Mouse (Mus musculus) forebrain, embryonic 12.5 days (tissue): ENCODE data around the gene Gsc2. TPM values are rescaled to one million over a fixed set of nuclear protein-coding genes. Genes with fewer than 3 reads are reported as not detected.
A peak's percentile ranks its signal among the peaks of the same experiment; 100 is the strongest.
"Not testable (repeated sequence)": the region's sequence is repeated elsewhere in the genome, so short reads cannot be mapped to it uniquely, and the experiment has no call there.

ENCODE experiments used
- ATAC-seq: fragments of 200-750 bp; cut with Nextera tagmentation; 2 replicates; pipeline ENCODE4 v1.8.0; 2017; ENCODE audit warnings: moderate TSS enrichment; ENCODE audit not compliant: low FRiP score
- H3K27ac ChIP-seq: fragments of 300-500 bp; sonication (generic); 2 replicates; pipeline ENCODE4 v1.5.1; 2016; ENCODE audit warnings: mild to moderate bottlenecking
- H3K27me3 ChIP-seq: fragments of 300-500 bp; sonication (generic); 2 replicates; pipeline ENCODE4 v1.6.1; 2016; ENCODE audit warnings: mild to moderate bottlenecking
- H3K36me3 ChIP-seq: fragments of 300-500 bp; sonication (generic); replicated peaks from 2 replicates; pipeline ENCODE4 v1.6.1; 2016; ENCODE audit warnings: mild to moderate bottlenecking
- H3K4me1 ChIP-seq: fragments of 300-500 bp; sonication (generic); 2 replicates; pipeline ENCODE4 v1.6.1; 2016
- H3K4me2 ChIP-seq: fragments of 300-500 bp; sonication (generic); 2 replicates; pipeline ENCODE4 v1.6.1; 2016; ENCODE audit warnings: mild to moderate bottlenecking, moderate library complexity
- H3K4me3 ChIP-seq: fragments of 300-500 bp; sonication (generic); replicated peaks from 2 replicates; pipeline ENCODE4 v1.5.1; 2016; ENCODE audit warnings: mild to moderate bottlenecking
- H3K9ac ChIP-seq: fragments of 300-500 bp; sonication (generic); 2 replicates; pipeline ENCODE4 v1.6.1; 2016; ENCODE audit warnings: mild to moderate bottlenecking
- H3K9me3 ChIP-seq: fragments of 300-500 bp; sonication (generic); 2 replicates; pipeline ENCODE4 v1.6.1; 2016
- WGBS: fragments of 180-500 bp; shearing (Covaris S2); methylation state at CpG from one replicate; pipeline ENCODE4 v1.1.7; 2016; 5-methylcytosine and 5-hydroxymethylcytosine counted together
- polyA plus RNA-seq: library from polyadenylated mRNA; unstranded; fragments of >200 nt; fragmentation: Nextera tagmentation; extraction: Ambion mirVana; gene quantifications from 2 replicates; pipeline ENCODE4 v1.2.1, GENCODE M21; 2016

Gene Gsc2
- polyA plus RNA-seq = 0.45 TPM in 1 of 2 replicates, not detected in the other

GRCm38 (mm10) chr16:17914307-17915249 lies at the start of gene Gsc2:
Gene Gsc2, minus strand, starts transcription at chr16:17915059.
- Histone ChIP-seq H3K9me3 (no peaks in the 10 kb centered on the region), H3K27me3 (peaks cover 70% of the 10 kb centered on the region), H3K4me3 (peak within 1 kb of the TSS; percentile 38), H3K36me3 (no peaks in the 10 kb centered on the region), H3K4me2 (peak within 1 kb of the TSS; percentile 58), H3K27ac (no peak within 1 kb of the TSS), H3K4me1 (peaks cover 20% of the 10 kb centered on the region), H3K9ac (peak within 1 kb of the TSS; percentile 49)
- WGBS = under 1% methylated on average over 104 of the region's 106 CpGs
- no peak for ATAC-seq

DNA sequence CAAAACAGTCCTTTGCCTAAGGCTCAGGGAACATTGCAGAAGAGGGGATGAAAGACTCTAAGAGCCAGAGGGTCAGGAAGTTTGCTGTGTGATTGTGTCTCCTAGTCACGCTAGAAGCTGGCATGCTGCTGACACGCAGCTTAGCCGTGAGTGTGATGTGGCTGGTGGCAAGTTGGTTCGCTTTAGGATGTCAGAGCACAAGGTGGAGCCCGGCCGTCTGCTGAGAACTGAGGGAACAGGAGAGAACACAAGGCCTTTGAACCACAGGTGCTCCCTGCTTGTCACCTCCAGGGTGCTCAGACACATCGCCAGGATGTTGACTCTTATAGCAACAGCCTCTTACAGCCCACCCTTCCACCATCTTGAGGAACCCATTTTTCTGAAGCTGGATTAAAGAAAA lies 47.2 kb upstream of the Gsc2 start:
- Histone ChIP-seq H3K27ac (no peak overlapping the region), H3K36me3 (no peaks in the 10 kb centered on the region), H3K9me3 (0 out of 2 replicates have a peak, but pooled peaks cover 2% of the 10 kb centered on the region), H3K4me3 (no peak overlapping the region), H3K4me1 (no peaks in the 10 kb centered on the region), H3K4me2 (no peak overlapping the region), H3K9ac (no peak overlapping the region), H3K27me3 (no peaks in the 10 kb centered on the region)
- ATAC-seq = no peak
- 81% methylated on average over 7 of the region's 7 CpGs for WGBS

GRCm38 (mm10) chr16:17956052-17956638 lies 41.3 kb upstream of the Gsc2 start:
- H3K27me3 ChIP-seq, H3K4me3 ChIP-seq, H3K9me3 ChIP-seq, H3K27ac ChIP-seq, H3K4me1 ChIP-seq, H3K36me3 ChIP-seq, H3K4me2 ChIP-seq, H3K9ac ChIP-seq, ATAC-seq: not testable (repeated sequence)
- WGBS = 92% methylated on average over 17 of the region's 17 CpGs

GRCm38 (mm10) chr16:17951618-17952017 lies 36.8 kb upstream of the Gsc2 start:
- H3K36me3 ChIP-seq = no peaks in the 10 kb centered on the region
- no peak overlapping the region for H3K27ac ChIP-seq
- no peak overlapping the region for H3K9ac ChIP-seq
- WGBS = 88% methylated on average over 3 of the region's 4 CpGs
- H3K4me3 ChIP-seq = no peak overlapping the region
- no peak for ATAC-seq
- H3K4me1 ChIP-seq = peaks cover 15% of the 10 kb centered on the region
- H3K27me3 ChIP-seq = no peaks in the 10 kb centered on the region
- no peak overlapping the region for H3K4me2 ChIP-seq
- no peaks in the 10 kb centered on the region for H3K9me3 ChIP-seq

DNA sequence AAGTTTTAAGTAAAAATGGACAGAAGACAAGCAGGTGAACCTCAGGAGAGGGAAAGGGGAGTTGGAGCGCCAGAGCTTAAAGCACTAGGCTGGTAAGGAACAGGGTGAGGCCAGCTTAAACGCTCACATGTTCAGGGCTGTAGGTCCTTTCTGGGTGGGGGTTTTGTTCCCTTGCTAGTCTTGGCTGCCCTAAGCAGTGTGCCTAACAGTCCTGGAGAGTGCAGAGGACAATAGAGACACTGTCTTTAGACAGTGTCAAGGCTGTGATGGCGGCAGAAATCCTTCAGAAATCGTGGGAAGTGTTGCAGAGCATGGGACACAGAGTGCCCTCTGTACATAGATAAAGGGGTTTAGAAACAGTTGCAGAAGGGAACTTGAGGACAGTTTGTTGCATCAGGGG lies 35.2 kb upstream of the Gsc2 start:
- peak overlapping the region; percentile 81 for H3K27ac ChIP-seq
- no peak; the same call in 1 of the 2 replicates for ATAC-seq
- no peaks in the 10 kb centered on the region for H3K9me3 ChIP-seq
- peaks cover 15% of the 10 kb centered on the region for H3K4me1 ChIP-seq
- no peaks in the 10 kb centered on the region for H3K27me3 ChIP-seq
- no peak overlapping the region for H3K4me2 ChIP-seq
- H3K4me3 ChIP-seq = no peak overlapping the region
- no peaks in the 10 kb centered on the region for H3K36me3 ChIP-seq
- WGBS = 33% methylated on average over 4 of the region's 4 CpGs
- H3K9ac ChIP-seq = 0 out of 2 replicates have a peak overlapping the region, but pooled peaks have one; percentile 0

- Histone ChIP-seq H3K27me3 (no peaks in the 10 kb centered on the region), H3K4me2 (no peak overlapping the region), H3K4me1 (peaks cover 15% of the 10 kb centered on the region), H3K27ac (peak overlapping the region; percentile 81), H3K4me3 (no peak overlapping the region), H3K36me3 (no peaks in the 10 kb centered on the region), H3K9ac (peak overlapping the region; percentile 29; the same call in 1 of the 2 replicates), H3K9me3 (no peaks in the 10 kb centered on the region)
- peak; percentile 94 for ATAC-seq
- WGBS = 11% methylated on average over 2 of the region's 2 CpGs
Observed at GRCm38 (mm10) chr16:17949421-17949877, 34.6 kb upstream of the Gsc2 start.

- H3K4me1 ChIP-seq = peaks cover 14% of the 10 kb centered on the region
- no peak overlapping the region for H3K4me3 ChIP-seq
- H3K27me3 ChIP-seq = no peaks in the 10 kb centered on the region
- no peak for ATAC-seq
- no peak overlapping the region for H3K4me2 ChIP-seq
- no peaks in the 10 kb centered on the region for H3K9me3 ChIP-seq
- 62% methylated on average over 7 of the region's 7 CpGs for WGBS
- no peak overlapping the region for H3K27ac ChIP-seq
- H3K36me3 ChIP-seq = no peaks in the 10 kb centered on the region
- no peak overlapping the region for H3K9ac ChIP-seq
Observed at GRCm38 (mm10) chr16:17945081-17945831, 30.4 kb upstream of the Gsc2 start.

DNA sequence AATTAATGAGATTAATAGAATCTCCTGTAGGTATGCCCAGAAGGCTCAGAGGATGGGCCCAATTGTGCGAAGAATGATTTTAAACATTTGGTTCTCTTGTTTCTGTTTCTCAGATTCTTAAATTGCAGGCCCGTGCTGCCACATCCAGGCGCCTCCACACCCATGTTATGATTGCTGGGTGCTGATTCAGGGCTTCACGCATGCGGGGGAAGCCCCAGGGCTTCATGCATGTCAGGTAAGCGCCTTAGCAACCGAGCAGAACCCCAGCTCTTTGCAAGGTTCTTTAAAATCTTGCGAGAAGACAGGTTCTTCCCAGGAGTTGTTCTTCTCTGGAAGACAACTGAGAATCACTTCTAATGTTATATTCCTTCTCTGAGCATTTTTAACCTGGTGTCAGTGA lies 28.6 kb upstream of the Gsc2 start:
- Histone ChIP-seq H3K9me3 (no peaks in the 10 kb centered on the region), H3K4me3 (no peak overlapping the region), H3K36me3 (no peaks in the 10 kb centered on the region), H3K4me2 (no peak overlapping the region), H3K9ac (no peak overlapping the region), H3K27ac (no peak overlapping the region), H3K27me3 (peaks cover under 1% of the 10 kb centered on the region; the same call in 1 of the 2 replicates), H3K4me1 (no peaks in the 10 kb centered on the region)
- WGBS = 71% methylated on average over 8 of the region's 8 CpGs
- no peak for ATAC-seq

- Histone ChIP-seq H3K27me3 (peaks cover 27% of the 10 kb centered on the region), H3K9me3 (no peaks in the 10 kb centered on the region), H3K36me3 (no peaks in the 10 kb centered on the region), H3K4me3 (no peak overlapping the region), H3K27ac (no peak overlapping the region), H3K4me2 (no peak overlapping the region), H3K4me1 (no peaks in the 10 kb centered on the region), H3K9ac (no peak overlapping the region)
- WGBS = 57% methylated on average over 9 of the region's 9 CpGs
- ATAC-seq = no peak
Observed at GRCm38 (mm10) chr16:17939255-17939751, 24.4 kb upstream of the Gsc2 start.

DNA sequence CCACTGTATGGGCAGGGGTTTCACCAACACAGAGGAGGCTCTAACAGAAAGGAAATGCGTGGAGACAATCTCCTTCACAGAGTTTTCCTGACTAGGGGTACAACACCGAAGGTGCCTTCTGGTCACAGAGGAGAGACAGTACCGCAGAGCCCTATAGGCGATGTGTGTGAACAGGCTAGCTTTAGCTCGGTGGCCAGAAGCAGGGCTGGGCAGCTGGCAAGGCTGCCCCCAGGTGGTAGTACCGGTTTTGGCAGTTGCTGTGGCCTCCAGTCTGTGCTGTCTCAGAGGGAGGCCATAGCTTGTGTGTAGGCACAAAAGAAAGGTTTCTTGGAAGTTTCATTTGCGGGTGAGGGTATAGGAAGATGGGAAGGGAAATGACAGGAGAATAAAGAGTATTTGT lies 24.0 kb upstream of the Gsc2 start:
- Histone ChIP-seq H3K27ac (no peak overlapping the region), H3K4me2 (no peak overlapping the region), H3K36me3 (no peaks in the 10 kb centered on the region), H3K9ac (no peak overlapping the region), H3K9me3 (no peaks in the 10 kb centered on the region), H3K4me1 (no peaks in the 10 kb centered on the region), H3K27me3 (peaks cover 31% of the 10 kb centered on the region), H3K4me3 (no peak overlapping the region)
- 6% methylated on average over 7 of the region's 7 CpGs for WGBS
- ATAC-seq = peak; percentile 72; the same call in 1 of the 2 replicates

GRCm38 (mm10) chr16:17938187-17938586 lies 23.3 kb upstream of the Gsc2 start:
- 84% methylated on average over 7 of the region's 7 CpGs for WGBS
- ATAC-seq = no peak

GRCm38 (mm10) chr16:17936776-17937175 lies 21.9 kb upstream of the Gsc2 start:
- ATAC-seq = no peak
- H3K27me3 ChIP-seq = peaks cover 43% of the 10 kb centered on the region
- H3K4me2 ChIP-seq = no peak overlapping the region
- 83% methylated on average over 10 of the region's 10 CpGs for WGBS
- no peaks in the 10 kb centered on the region for H3K4me1 ChIP-seq
- H3K9me3 ChIP-seq = no peaks in the 10 kb centered on the region
- H3K27ac ChIP-seq = no peak overlapping the region
- H3K4me3 ChIP-seq = no peak overlapping the region
- no peak overlapping the region for H3K9ac ChIP-seq
- no peaks in the 10 kb centered on the region for H3K36me3 ChIP-seq

More at GRCm38 (mm10) chr16:17938187-17938586, 23.3 kb upstream of the Gsc2 start:
- peaks cover 38% of the 10 kb centered on the region for H3K27me3 ChIP-seq
- no peak overlapping the region for H3K9ac ChIP-seq
- H3K4me3 ChIP-seq = no peak overlapping the region
- no peaks in the 10 kb centered on the region for H3K4me1 ChIP-seq
- H3K36me3 ChIP-seq = no peaks in the 10 kb centered on the region
- H3K9me3 ChIP-seq = no peaks in the 10 kb centered on the region
- H3K4me2 ChIP-seq = no peak overlapping the region
- no peak overlapping the region for H3K27ac ChIP-seq
